Mouse (Mus musculus) c-Kit-positive CD71-positive TER-119-negative erythroid progenitor cells, embryonic 14.5 days (primary cell): ENCODE data around the gene Mrpl54.
"Not testable (repeated sequence)": the region's sequence is repeated elsewhere in the genome, so short reads cannot be mapped to it uniquely, and the experiment has no call there.

ENCODE experiments used
- DNase-seq: peaks from one replicate; pipeline ENCODE4 v3.0.0-alpha.2; 2013; ENCODE audit warnings: low read depth

The Mrpl54 gene

GRCm38 (mm10) chr10:81223731-81224130, 43.0 kb downstream of the Mrpl54 start:
- DNase-seq: not testable (repeated sequence)

- DNase-seq: no peak
Measured at GRCm38 (mm10) chr10:81221402-81222015, 45.2 kb downstream of the Mrpl54 start.

- peak; percentile 70 for DNase-seq
Measured at GRCm38 (mm10) chr10:81217964-81218363, 48.8 kb downstream of the Mrpl54 start.

- peak; percentile 34 for DNase-seq
Measured at GRCm38 (mm10) chr10:81217267-81217666, 49.5 kb downstream of the Mrpl54 start.

GRCm38 (mm10) chr10:81216810-81217209, 49.9 kb downstream of the Mrpl54 start:
- no peak for DNase-seq

GRCm38 (mm10) chr10:81216260-81216659, 50.5 kb downstream of the Mrpl54 start:
- DNase-seq: no peak
